Mouse (Mus musculus): ENCODE data around the gene Nol6. TPM values are rescaled to one million over a fixed set of nuclear protein-coding genes. Genes with fewer than 3 reads are reported as not detected.

Nol6 gene
- 15.2 and 15.6 TPM in 2 replicates for polyA plus RNA-seq (2015; fragmentation: Nextera tagmentation; extraction: Ambion mirVana)

DNA sequence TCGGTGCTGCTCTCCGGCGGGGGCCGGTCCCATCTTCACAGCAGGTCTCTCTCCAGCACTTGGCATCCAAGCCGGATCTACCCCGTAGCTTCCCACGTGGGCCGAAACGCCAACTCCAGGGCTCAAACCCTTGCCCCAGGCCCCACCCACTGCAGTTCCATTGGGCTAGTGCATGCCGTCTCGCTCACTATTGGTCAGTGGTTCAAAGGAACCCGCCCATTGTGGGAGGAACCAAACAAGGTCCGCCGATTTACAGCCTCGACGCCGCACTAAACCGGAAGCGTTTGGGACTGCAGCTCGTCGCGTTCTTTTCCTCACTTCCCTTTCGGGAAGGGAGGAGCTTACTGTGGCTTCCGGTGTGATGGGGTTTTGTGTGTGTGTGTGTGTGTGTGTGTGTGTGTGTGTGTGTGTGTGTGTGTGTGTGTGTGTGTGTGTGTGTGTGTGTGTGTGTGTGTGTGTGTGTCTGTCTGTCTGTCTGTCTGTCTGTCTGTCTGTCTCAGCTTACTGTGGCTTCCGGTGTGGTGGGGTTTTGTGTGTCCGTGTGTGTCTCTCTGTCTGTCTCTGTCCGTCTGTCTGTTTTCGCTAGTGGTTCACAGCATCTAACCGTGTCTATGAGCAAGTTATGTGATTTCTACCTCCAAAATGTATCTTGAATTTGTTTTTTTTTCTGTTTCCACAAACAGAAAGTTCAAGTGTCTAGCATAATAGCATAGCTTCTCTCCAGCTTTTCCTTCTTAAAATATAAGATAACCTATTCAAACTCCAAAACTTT lies at the start of gene Nol6:
Gene Nol6 (minus strand): TSS at position 276 of the 772 bp plus-strand sequence.
- Histone ChIP-seq H3K4me1 (ENCODE audit: control insufficient read depth, insufficient read depth, low read length) (peaks cover 9% of the 10 kb centered on the region), H3K27ac (ENCODE audit: low read length) (no peak within 1 kb of the TSS), H3K4me2 (ENCODE audit: low read depth, low read length) (peak within 1 kb of the TSS; percentile 94), H3K9me3 (replicated peaks; ENCODE audit: control insufficient read depth, low read length) (no peaks in the 10 kb centered on the region), H3K9ac (ENCODE audit: low read length) (peak within 1 kb of the TSS; percentile 72), H3K4me3 (ENCODE audit: low read length) (peak within 1 kb of the TSS; percentile 76), H3K36me3 (ENCODE audit: control insufficient read depth, insufficient read depth) (peaks cover 5% of the 10 kb centered on the region; the same call in 1 of the 2 replicates), H3K27me3 (ENCODE audit: control insufficient read depth, insufficient read depth, low read length) (no peaks in the 10 kb centered on the region)
- 2% methylated on average over 29 of the region's 29 CpGs for WGBS
- ATAC-seq (replicated peaks; ENCODE audit: extremely low read depth, insufficient read depth, low FRiP score): peak; percentile 100

DNA sequence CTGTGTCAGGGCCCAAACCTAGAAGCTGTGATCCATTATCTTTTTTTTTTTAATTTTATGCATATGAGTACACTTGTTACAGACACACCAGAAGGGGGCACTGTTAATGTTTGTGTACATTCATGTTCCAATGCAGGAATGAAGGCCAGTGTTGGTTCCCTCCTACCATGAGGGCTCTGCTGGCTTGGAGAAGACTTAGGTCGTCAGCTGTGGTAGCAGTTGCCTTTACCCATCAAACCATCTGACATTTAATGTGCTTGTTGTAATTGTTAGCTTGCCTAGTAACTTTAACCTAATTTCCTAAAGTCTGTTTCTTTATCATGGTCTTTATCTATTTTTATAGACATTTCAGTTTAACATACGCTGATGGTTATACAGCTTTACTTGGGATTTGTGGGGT lies 46.7 kb upstream of the Nol6 start:
- Histone ChIP-seq H3K27ac (ENCODE audit: low read length) (no peak overlapping the region), H3K4me3 (ENCODE audit: low read length) (no peak overlapping the region), H3K4me2 (ENCODE audit: low read depth, low read length) (no peak overlapping the region), H3K36me3 (ENCODE audit: control insufficient read depth, insufficient read depth) (peaks cover 8% of the 10 kb centered on the region), H3K9me3 (replicated peaks; ENCODE audit: control insufficient read depth, low read length) (no peaks in the 10 kb centered on the region), H3K27me3 (ENCODE audit: control insufficient read depth, insufficient read depth, low read length) (no peaks in the 10 kb centered on the region), H3K9ac (ENCODE audit: low read length) (no peak overlapping the region), H3K4me1 (ENCODE audit: control insufficient read depth, insufficient read depth, low read length) (no peaks in the 10 kb centered on the region)
- WGBS: 84% methylated on average over 2 of the region's 2 CpGs
- no peak for ATAC-seq (replicated peaks; ENCODE audit: extremely low read depth, insufficient read depth, low FRiP score)

DNA sequence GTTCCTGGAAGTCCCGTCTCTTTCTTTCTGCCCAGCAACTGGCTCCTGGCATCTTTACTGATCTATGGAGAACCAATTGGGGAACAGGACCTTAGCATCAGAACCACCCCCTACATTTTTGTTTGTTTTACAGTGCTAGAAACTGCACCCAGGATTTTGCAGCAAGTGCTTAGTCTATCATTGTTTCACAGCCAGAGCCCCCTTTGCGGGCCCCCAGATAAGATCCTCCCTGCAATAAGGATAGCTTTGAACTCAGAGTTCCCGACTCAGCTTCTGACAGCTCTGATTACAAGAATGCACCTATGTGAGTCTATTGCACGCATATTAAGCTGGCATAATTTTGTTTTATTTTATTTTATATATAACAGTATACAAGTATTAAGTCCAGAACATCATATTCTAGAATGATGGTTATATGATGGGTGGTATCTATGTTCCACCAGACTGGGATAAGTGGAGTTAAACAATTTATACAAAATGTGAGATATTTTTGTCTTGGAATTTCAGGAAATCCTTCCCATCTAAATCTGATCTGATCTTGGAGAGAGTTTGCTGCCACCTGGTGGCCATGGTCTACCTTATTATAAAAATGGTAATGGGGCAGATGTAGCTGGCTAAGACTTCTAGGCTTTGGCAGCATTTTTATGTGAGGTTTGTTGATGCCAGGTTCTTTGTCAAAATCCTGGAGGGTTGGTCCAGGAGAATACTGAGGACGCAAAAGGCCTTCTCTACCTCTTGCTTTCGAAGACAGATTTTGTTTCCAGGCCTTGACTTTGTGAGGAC lies 41.6 kb upstream of the Nol6 start:
- no peaks in the 10 kb centered on the region for H3K9me3 ChIP-seq (replicated peaks; ENCODE audit: control insufficient read depth, low read length)
- no peak overlapping the region for H3K4me3 ChIP-seq (ENCODE audit: low read length)
- H3K4me2 ChIP-seq (ENCODE audit: low read depth, low read length): no peak overlapping the region
- H3K9ac ChIP-seq (ENCODE audit: low read length): no peak overlapping the region
- H3K27me3 ChIP-seq (ENCODE audit: control insufficient read depth, insufficient read depth, low read length): no peaks in the 10 kb centered on the region
- no peak overlapping the region for H3K27ac ChIP-seq (ENCODE audit: low read length)
- ATAC-seq (replicated peaks; ENCODE audit: extremely low read depth, insufficient read depth, low FRiP score): no peak
- peaks cover 5% of the 10 kb centered on the region for H3K36me3 ChIP-seq (ENCODE audit: control insufficient read depth, insufficient read depth)
- WGBS: 58% methylated on average over 6 of the region's 6 CpGs
- peaks cover 5% of the 10 kb centered on the region for H3K4me1 ChIP-seq (ENCODE audit: control insufficient read depth, insufficient read depth, low read length)

DNA sequence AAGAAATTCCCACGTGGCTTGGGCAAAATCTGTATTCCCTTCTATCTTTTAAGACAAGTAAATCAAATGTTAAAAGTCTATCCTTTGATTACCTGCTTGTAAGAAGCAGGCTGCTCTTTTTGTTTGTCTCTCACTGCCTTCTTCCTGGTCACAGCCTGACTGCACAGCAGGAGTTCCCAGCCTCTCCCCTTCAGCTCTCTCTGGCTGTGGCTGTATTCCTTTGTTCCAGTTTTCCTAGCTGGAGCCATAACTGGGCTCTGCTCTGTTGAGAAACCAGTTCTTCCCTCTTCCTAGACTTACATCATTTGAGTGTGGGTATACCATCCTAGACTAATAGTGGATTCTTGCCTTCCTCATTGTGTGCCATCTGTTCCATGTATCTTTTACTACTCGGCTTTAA lies 40.7 kb upstream of the Nol6 start:
- H3K36me3 ChIP-seq (ENCODE audit: control insufficient read depth, insufficient read depth): peaks cover 4% of the 10 kb centered on the region
- H3K9me3 ChIP-seq (replicated peaks; ENCODE audit: control insufficient read depth, low read length): no peaks in the 10 kb centered on the region
- H3K4me1 ChIP-seq (ENCODE audit: control insufficient read depth, insufficient read depth, low read length): peaks cover 5% of the 10 kb centered on the region
- WGBS: 38% methylated on average over 2 of the region's 2 CpGs
- H3K4me2 ChIP-seq (ENCODE audit: low read depth, low read length): no peak overlapping the region
- no peak overlapping the region for H3K4me3 ChIP-seq (ENCODE audit: low read length)
- H3K27ac ChIP-seq (ENCODE audit: low read length): no peak overlapping the region
- no peaks in the 10 kb centered on the region for H3K27me3 ChIP-seq (ENCODE audit: control insufficient read depth, insufficient read depth, low read length)
- no peak for ATAC-seq (replicated peaks; ENCODE audit: extremely low read depth, insufficient read depth, low FRiP score)
- no peak overlapping the region for H3K9ac ChIP-seq (ENCODE audit: low read length)

DNA sequence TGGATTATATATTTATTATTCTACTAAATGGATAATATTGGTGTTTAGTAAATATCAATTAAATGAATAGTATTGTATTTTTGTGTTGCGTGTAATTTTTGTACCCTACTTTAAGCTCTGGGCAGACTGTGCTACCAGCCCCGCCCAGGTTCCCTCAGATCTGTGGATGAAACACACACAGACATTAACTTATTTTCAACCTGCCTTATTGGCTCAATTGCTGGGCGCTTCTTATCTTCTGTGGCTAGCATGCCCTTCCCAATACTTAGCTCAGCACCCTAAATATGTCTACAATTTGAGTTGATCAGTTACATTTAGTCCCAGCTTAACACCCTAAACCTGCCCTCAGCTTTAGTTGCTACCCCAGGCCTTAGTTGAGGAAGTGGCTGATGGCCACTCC lies 37.0 kb upstream of the Nol6 start:
- no peaks in the 10 kb centered on the region for H3K36me3 ChIP-seq (ENCODE audit: control insufficient read depth, insufficient read depth)
- no peak overlapping the region for H3K27ac ChIP-seq (ENCODE audit: low read length)
- no peaks in the 10 kb centered on the region for H3K9me3 ChIP-seq (replicated peaks; ENCODE audit: control insufficient read depth, low read length)
- H3K4me1 ChIP-seq (ENCODE audit: control insufficient read depth, insufficient read depth, low read length): peaks cover 15% of the 10 kb centered on the region
- H3K4me2 ChIP-seq (ENCODE audit: low read depth, low read length): no peak overlapping the region
- H3K27me3 ChIP-seq (ENCODE audit: control insufficient read depth, insufficient read depth, low read length): no peaks in the 10 kb centered on the region
- ATAC-seq (replicated peaks; ENCODE audit: extremely low read depth, insufficient read depth, low FRiP score): no peak
- no peak overlapping the region for H3K9ac ChIP-seq (ENCODE audit: low read length)
- no peak overlapping the region for H3K4me3 ChIP-seq (ENCODE audit: low read length)
- WGBS: 92% methylated on average over 3 of the region's 3 CpGs

DNA sequence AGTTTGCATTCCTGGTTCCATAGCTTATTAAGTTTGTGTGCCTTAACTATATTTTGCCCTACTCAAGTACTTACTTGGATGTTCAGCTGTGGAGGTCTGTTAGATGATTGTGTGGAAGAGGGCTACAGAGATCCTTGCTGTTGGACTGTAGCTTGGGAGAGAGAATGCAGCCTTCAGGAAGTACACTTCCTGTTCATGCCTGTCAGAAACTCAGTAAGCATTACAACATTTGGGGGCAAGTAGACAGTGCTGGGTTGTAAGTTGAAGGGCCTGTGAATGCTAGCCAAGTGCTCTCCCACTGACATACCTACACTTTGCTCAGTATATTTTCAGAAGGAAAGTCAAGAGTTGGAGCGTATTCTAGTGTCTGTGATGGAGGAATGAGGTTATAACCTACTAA lies 34.0 kb upstream of the Nol6 start:
- no peak overlapping the region for H3K4me3 ChIP-seq (ENCODE audit: low read length)
- WGBS: 86% methylated on average over 1 of the region's 1 CpGs
- H3K9me3 ChIP-seq (replicated peaks; ENCODE audit: control insufficient read depth, low read length): no peaks in the 10 kb centered on the region
- no peaks in the 10 kb centered on the region for H3K27me3 ChIP-seq (ENCODE audit: control insufficient read depth, insufficient read depth, low read length)
- no peak for ATAC-seq (replicated peaks; ENCODE audit: extremely low read depth, insufficient read depth, low FRiP score)
- no peak overlapping the region for H3K9ac ChIP-seq (ENCODE audit: low read length)
- H3K36me3 ChIP-seq (ENCODE audit: control insufficient read depth, insufficient read depth): no peaks in the 10 kb centered on the region
- H3K27ac ChIP-seq (ENCODE audit: low read length): no peak overlapping the region
- peaks cover 11% of the 10 kb centered on the region for H3K4me1 ChIP-seq (ENCODE audit: control insufficient read depth, insufficient read depth, low read length)
- no peak overlapping the region for H3K4me2 ChIP-seq (ENCODE audit: low read depth, low read length)

DNA sequence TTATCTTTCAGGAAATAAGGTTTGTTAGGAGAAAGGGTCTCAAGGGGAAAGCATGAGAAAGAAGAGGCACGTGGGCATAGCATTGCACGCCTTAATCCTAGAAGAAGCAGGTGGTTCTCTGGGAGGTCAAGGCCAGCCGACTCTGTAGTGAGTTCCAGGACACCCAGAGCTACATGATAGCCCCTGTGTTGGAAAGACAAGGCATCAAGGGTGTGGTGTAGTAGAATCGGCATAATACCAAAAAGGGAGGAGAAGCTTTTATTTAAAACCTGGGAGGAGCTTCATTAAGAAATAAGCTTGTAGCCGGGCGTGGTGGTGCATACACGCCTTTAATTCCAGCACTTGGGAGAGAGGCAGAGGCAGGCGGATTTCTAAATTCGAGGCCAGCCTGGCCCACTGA lies 32.7 kb upstream of the Nol6 start:
- Histone ChIP-seq H3K9me3 (replicated peaks; ENCODE audit: control insufficient read depth, low read length) (no peaks in the 10 kb centered on the region), H3K27me3 (ENCODE audit: control insufficient read depth, insufficient read depth, low read length) (no peaks in the 10 kb centered on the region), H3K4me3 (ENCODE audit: low read length) (no peak overlapping the region), H3K4me1 (ENCODE audit: control insufficient read depth, insufficient read depth, low read length) (peaks cover 11% of the 10 kb centered on the region), H3K36me3 (ENCODE audit: control insufficient read depth, insufficient read depth) (no peaks in the 10 kb centered on the region), H3K4me2 (ENCODE audit: low read depth, low read length) (no peak overlapping the region), H3K27ac (ENCODE audit: low read length) (no peak overlapping the region), H3K9ac (ENCODE audit: low read length) (no peak overlapping the region)
- ATAC-seq (replicated peaks; ENCODE audit: extremely low read depth, insufficient read depth, low FRiP score): no peak
- 77% methylated on average over 9 of the region's 9 CpGs for WGBS

DNA sequence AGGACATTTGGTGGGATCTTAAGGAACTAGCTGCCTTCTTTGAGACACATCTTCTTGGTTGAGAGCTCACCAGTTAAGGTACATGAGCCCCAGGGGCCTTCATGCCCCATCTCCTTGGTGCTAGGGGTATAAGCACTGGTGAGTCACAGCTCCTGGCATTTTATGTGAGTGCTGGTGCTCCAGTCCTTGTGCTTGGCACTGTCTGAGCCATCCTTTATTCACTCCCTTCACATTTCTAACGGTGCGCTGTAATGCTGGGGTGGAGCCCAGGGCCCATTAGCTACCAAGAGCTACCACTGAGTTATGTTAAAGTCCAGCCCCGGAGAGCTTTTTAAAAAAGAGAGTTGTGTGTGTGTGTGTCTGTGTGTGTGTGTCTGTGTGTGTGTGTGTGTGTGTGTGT lies 28.9 kb upstream of the Nol6 start:
- Histone ChIP-seq H3K4me1 (ENCODE audit: control insufficient read depth, insufficient read depth, low read length) (peaks cover 10% of the 10 kb centered on the region), H3K27ac (ENCODE audit: low read length) (no peak overlapping the region), H3K4me2 (ENCODE audit: low read depth, low read length) (no peak overlapping the region), H3K9me3 (replicated peaks; ENCODE audit: control insufficient read depth, low read length) (no peaks in the 10 kb centered on the region), H3K27me3 (ENCODE audit: control insufficient read depth, insufficient read depth, low read length) (no peaks in the 10 kb centered on the region), H3K9ac (ENCODE audit: low read length) (no peak overlapping the region), H3K36me3 (ENCODE audit: control insufficient read depth, insufficient read depth) (no peaks in the 10 kb centered on the region), H3K4me3 (ENCODE audit: low read length) (no peak overlapping the region)
- ATAC-seq (replicated peaks; ENCODE audit: extremely low read depth, insufficient read depth, low FRiP score): 0 out of 2 replicates have a peak, but pooled peaks have one; percentile 28
- 81% methylated on average over 3 of the region's 3 CpGs for WGBS

DNA sequence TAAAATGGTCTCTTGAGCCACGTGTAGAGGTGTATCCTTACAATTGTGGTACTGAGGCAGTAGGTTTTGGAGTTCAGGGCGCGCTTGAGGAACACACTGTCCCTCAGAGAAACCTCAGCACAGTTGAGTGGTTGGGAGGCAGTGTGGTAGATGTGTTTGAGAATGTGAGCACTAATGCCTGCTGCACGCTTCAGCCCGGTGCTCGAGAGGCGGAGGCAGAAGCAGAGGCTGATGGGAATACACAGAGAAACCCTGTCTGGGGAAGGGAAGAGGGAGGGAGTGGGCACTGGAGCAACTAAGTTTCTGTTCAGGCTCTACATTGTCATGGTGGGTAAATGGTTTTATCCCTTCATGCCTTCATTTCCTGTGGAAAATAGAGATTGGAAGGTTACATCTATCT lies 26.9 kb upstream of the Nol6 start:
- ATAC-seq (replicated peaks; ENCODE audit: extremely low read depth, insufficient read depth, low FRiP score): no peak
- H3K4me2 ChIP-seq (ENCODE audit: low read depth, low read length): no peak overlapping the region
- no peak overlapping the region for H3K27ac ChIP-seq (ENCODE audit: low read length)
- H3K4me3 ChIP-seq (ENCODE audit: low read length): no peak overlapping the region
- no peaks in the 10 kb centered on the region for H3K27me3 ChIP-seq (ENCODE audit: control insufficient read depth, insufficient read depth, low read length)
- no peaks in the 10 kb centered on the region for H3K36me3 ChIP-seq (ENCODE audit: control insufficient read depth, insufficient read depth)
- no peaks in the 10 kb centered on the region for H3K9me3 ChIP-seq (replicated peaks; ENCODE audit: control insufficient read depth, low read length)
- no peak overlapping the region for H3K9ac ChIP-seq (ENCODE audit: low read length)
- 0 out of 2 replicates have a peak, but pooled peaks cover 1% of the 10 kb centered on the region for H3K4me1 ChIP-seq (ENCODE audit: control insufficient read depth, insufficient read depth, low read length)
- WGBS: 96% methylated on average over 7 of the region's 7 CpGs

Data from heart, embryonic 16.5 days (tissue).